Mouse (Mus musculus): ENCODE measurements around the gene Aaas. TPM values are rescaled to one million over a fixed set of nuclear protein-coding genes. Genes with fewer than 3 reads are reported as not detected.

The Aaas gene
- polyA plus RNA-seq, 1 experiment from 2014 or later: 65.9 TPM

DNA sequence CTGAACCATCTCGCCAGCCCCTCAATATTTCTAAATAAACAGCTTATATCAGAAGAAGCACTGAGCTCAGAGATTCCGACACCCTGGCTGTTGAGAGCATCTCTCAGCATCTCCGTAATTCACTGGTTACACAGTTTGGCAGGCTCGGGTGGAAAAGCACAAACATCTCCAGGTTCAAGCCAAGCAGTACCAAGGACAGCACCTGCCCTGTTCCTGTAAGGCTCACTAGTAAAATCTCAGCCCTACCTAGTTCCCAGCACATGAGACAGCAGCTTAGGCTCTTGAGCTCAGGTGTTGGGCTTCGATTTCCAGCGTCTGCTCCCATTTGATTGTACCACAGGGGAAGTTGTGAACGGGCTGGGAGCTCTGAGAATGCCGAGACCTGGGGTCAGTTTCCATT is 15.3 kb downstream of the Aaas start:
- WGBS: 91% methylated on average over 8 of the region's 8 CpGs
- DNase-seq (ENCODE audit: low spot score): no peak
- H3K4me2 ChIP-seq (replicated peaks; ENCODE audit: low read depth, low read length): no peak overlapping the region
- no peaks in the 10 kb centered on the region for H3K9me3 ChIP-seq (ENCODE audit: control insufficient read depth, low read length)
- ATAC-seq (ENCODE audit: low FRiP score): no peak
- no peak overlapping the region for H3K27ac ChIP-seq (ENCODE audit: low read depth, low read length)
- no peak overlapping the region for H3K4me3 ChIP-seq (ENCODE audit: low read depth, low read length)
- no peak overlapping the region for H3K9ac ChIP-seq (ENCODE audit: low read depth, low read length)
- no peaks in the 10 kb centered on the region for H3K27me3 ChIP-seq (ENCODE audit: control insufficient read depth, insufficient read depth, low read length)
- H3K4me1 ChIP-seq (replicated peaks; ENCODE audit: control insufficient read depth, insufficient read depth, low read length): peaks cover 6% of the 10 kb centered on the region
- no peaks in the 10 kb centered on the region for H3K36me3 ChIP-seq (ENCODE audit: control insufficient read depth, insufficient read depth, low read length)

DNA sequence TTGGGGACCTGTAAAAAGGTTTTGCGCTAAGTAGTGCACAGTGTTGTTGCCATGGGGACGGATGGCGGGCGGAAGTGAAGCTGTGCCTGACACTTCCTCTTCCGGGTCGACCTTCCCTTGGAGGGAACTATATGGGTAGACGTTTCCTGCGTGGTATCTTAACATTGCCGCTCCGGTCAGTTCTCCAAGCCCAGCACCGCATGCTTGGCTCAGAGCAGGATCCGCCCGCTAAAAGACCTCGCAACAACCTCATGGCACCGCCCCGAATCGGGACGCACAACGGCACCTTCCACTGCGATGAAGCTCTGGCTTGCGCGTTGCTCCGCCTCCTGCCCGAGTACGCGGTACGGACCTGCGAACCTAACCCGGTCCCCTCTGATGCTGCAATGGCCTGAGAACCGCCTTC is 19.0 kb downstream of the Aaas start, which contains the start of gene Myg1:
Gene Myg1, plus strand, starts transcription at position 100 of the 406 bp plus-strand sequence.
- no peaks in the 10 kb centered on the region for H3K9me3 ChIP-seq (ENCODE audit: control insufficient read depth, low read length)
- peak within 1 kb of the TSS; percentile 72 for H3K4me2 ChIP-seq (replicated peaks; ENCODE audit: low read depth, low read length)
- WGBS: 1% methylated on average over 30 of the region's 30 CpGs

DNA sequence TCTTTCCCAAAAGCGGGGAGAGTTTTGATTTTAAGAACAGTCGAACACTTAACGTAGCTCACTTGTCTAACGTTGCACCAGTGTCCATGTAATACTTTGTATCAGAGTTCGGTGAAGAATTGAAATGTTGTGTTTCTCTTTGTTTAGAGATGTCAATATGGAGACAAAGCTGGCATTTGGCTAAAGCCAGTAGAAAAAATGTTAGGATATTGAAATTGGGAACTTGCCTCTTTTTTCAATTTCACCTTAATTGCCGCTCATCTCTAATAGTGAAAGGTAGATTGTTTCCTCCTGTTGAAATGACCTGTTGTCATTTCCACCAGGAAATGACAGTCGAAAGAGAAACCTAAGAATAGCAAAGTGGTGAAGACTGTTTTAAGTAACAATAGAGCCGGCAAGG is 23.7 kb downstream of the Aaas start:
- no peak overlapping the region for H3K27ac ChIP-seq (ENCODE audit: low read depth, low read length)
- ATAC-seq (ENCODE audit: low FRiP score) (no peak), DNase-seq (ENCODE audit: low spot score) (no peak)
- H3K4me3 ChIP-seq (ENCODE audit: low read depth, low read length): peak overlapping the region; percentile 90
- 74% methylated on average over 8 of the region's 8 CpGs for WGBS
- H3K4me1 ChIP-seq (replicated peaks; ENCODE audit: control insufficient read depth, insufficient read depth, low read length): no peaks in the 10 kb centered on the region; the same call in 1 of the 2 replicates
- H3K4me2 ChIP-seq (replicated peaks; ENCODE audit: low read depth, low read length): peak overlapping the region; percentile 60
- H3K27me3 ChIP-seq (ENCODE audit: control insufficient read depth, insufficient read depth, low read length): no peaks in the 10 kb centered on the region
- no peaks in the 10 kb centered on the region for H3K36me3 ChIP-seq (ENCODE audit: control insufficient read depth, insufficient read depth, low read length)
- peak overlapping the region; percentile 86 for H3K9ac ChIP-seq (ENCODE audit: low read depth, low read length)
- H3K9me3 ChIP-seq (ENCODE audit: control insufficient read depth, low read length): no peaks in the 10 kb centered on the region

More for the DNA sequence above, 19.0 kb downstream of the Aaas start, which contains the start of gene Myg1:
- Histone ChIP-seq H3K4me3 (ENCODE audit: low read depth, low read length) (peak within 1 kb of the TSS; percentile 81), H3K9ac (ENCODE audit: low read depth, low read length) (peak within 1 kb of the TSS; percentile 69), H3K27ac (ENCODE audit: low read depth, low read length) (no peak within 1 kb of the TSS), H3K36me3 (ENCODE audit: control insufficient read depth, insufficient read depth, low read length) (no peaks in the 10 kb centered on the region), H3K4me1 (replicated peaks; ENCODE audit: control insufficient read depth, insufficient read depth, low read length) (peaks cover 6% of the 10 kb centered on the region), H3K27me3 (ENCODE audit: control insufficient read depth, insufficient read depth, low read length) (no peaks in the 10 kb centered on the region)
- ATAC-seq (ENCODE audit: low FRiP score) (peak; percentile 96), DNase-seq (ENCODE audit: low spot score) (peak; percentile 92)

DNA sequence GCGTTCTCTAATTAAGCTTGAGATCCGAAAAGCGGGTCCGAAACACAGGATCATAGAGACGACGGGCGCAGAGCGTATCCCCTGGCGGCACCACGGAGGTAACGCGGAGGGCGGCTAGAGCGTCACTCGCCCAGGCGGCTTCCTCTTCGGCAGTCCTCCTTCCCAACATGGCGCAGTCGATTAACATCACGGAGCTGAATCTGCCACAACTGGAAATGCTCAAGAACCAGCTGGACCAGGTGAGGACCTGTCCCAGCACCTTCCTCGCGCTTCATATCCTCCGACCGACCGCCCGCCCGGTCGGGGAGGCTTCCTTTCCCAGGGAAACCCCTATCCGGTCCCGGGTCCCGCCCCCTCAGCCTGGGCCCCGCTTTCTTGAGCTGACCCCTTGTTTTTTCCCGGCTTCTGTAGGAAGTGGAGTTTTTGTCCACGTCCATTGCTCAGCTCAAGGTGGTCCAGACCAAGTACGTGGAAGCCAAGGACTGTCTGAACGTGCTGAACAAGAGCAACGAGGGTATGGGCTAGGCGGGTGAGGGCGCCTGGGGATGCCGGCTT is 24.5 kb downstream of the Aaas start, which contains the start of gene Pfdn5:
Gene Pfdn5, plus strand, starts transcription at position 95 of the 555 bp plus-strand sequence.
- Histone ChIP-seq H3K9ac (ENCODE audit: low read depth, low read length) (peak within 1 kb of the TSS; percentile 86), H3K4me1 (replicated peaks; ENCODE audit: control insufficient read depth, insufficient read depth, low read length) (no peaks in the 10 kb centered on the region), H3K4me2 (replicated peaks; ENCODE audit: low read depth, low read length) (peak within 1 kb of the TSS; percentile 60), H3K4me3 (ENCODE audit: low read depth, low read length) (peak within 1 kb of the TSS; percentile 90), H3K27me3 (ENCODE audit: control insufficient read depth, insufficient read depth, low read length) (no peaks in the 10 kb centered on the region), H3K36me3 (ENCODE audit: control insufficient read depth, insufficient read depth, low read length) (no peaks in the 10 kb centered on the region), H3K9me3 (ENCODE audit: control insufficient read depth, low read length) (no peaks in the 10 kb centered on the region), H3K27ac (ENCODE audit: low read depth, low read length) (no peak within 1 kb of the TSS)
- peak; percentile 85 for DNase-seq (ENCODE audit: low spot score)
- under 1% methylated on average over 40 of the region's 40 CpGs for whole genome bisulfite sequencing
- peak; percentile 81 for ATAC-seq (ENCODE audit: low FRiP score)

DNA sequence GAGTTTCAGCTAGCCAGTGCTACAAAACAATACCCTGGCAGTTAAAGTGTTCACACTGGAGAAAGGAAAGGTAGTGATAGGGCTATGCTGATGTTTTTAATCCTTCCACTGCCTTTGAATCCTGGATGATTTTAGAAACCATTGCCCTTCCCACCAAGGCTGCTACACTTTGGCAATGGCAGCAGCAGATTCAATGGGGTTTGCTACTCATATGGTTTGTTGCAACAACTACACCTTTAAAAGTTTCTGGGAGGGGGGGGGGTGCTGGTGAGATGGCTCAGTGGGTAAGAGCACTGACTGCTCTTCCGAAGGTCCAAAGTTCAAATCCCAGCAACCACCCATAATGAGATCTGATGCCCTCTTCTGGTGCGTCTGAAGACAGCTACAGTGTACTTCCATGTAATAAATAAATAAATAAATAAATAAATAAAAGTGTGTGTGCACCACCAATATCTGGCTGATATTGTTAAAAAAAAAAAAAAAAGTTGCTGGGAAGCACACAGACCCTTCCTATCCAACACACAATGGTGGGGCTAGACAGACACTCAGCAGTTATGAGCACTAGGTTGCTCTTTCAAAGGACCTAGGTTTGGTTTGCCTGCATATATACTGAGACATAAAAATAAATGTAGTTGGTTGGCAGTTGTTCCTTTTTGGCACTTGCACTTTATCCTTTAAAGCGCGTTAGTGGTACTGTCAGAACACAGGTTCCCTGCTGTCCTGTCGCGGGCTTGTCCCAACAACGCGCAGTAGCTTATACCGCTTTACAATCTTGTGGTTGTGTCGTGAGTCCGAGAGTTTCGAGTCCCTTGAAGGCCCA is 25.7 kb downstream of the Aaas start:
- no peaks in the 10 kb centered on the region for H3K27me3 ChIP-seq (ENCODE audit: control insufficient read depth, insufficient read depth, low read length)
- H3K4me3 ChIP-seq (ENCODE audit: low read depth, low read length): no peak overlapping the region
- H3K4me2 ChIP-seq (replicated peaks; ENCODE audit: low read depth, low read length): no peak overlapping the region
- no peak for ATAC-seq (ENCODE audit: low FRiP score)
- 0 out of 2 replicates have a peak, but pooled peaks cover 2% of the 10 kb centered on the region for H3K36me3 ChIP-seq (ENCODE audit: control insufficient read depth, insufficient read depth, low read length)
- no peak overlapping the region for H3K27ac ChIP-seq (ENCODE audit: low read depth, low read length)
- H3K4me1 ChIP-seq (replicated peaks; ENCODE audit: control insufficient read depth, insufficient read depth, low read length): no peaks in the 10 kb centered on the region
- H3K9me3 ChIP-seq (ENCODE audit: control insufficient read depth, low read length): no peaks in the 10 kb centered on the region
- WGBS: 85% methylated on average over 12 of the region's 12 CpGs
- no peak overlapping the region for H3K9ac ChIP-seq (ENCODE audit: low read depth, low read length)
- no peak for DNase-seq (ENCODE audit: low spot score)

DNA sequence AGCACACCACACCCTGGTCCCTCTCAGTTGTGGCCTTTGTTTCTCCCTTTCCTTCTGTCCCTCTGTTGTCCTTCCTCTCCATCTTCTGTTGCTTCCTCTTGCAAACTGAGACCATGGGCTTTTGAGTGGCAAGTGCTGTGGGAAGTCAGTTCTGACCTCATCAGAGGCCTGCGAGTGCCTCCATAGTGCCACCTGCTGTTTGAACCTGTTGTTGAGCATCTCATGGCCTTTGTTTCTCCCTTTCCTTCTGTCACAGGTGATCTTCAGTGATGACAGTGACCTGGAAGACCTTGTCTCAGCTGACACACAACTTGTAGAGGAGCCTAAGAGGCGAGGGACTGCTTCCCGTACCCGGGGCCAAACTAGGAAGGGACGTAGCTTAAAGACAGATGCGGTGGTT is 34.3 kb downstream of the Aaas start:
- Histone ChIP-seq H3K9me3 (ENCODE audit: control insufficient read depth, low read length) (no peaks in the 10 kb centered on the region), H3K4me1 (replicated peaks; ENCODE audit: control insufficient read depth, insufficient read depth, low read length) (no peaks in the 10 kb centered on the region), H3K27ac (ENCODE audit: low read depth, low read length) (no peak overlapping the region), H3K9ac (ENCODE audit: low read depth, low read length) (no peak overlapping the region), H3K4me2 (replicated peaks; ENCODE audit: low read depth, low read length) (no peak overlapping the region), H3K27me3 (ENCODE audit: control insufficient read depth, insufficient read depth, low read length) (no peaks in the 10 kb centered on the region), H3K4me3 (ENCODE audit: low read depth, low read length) (no peak overlapping the region), H3K36me3 (ENCODE audit: control insufficient read depth, insufficient read depth, low read length) (peaks cover 10% of the 10 kb centered on the region; the same call in 1 of the 2 replicates)
- WGBS: 88% methylated on average over 6 of the region's 6 CpGs
- no peak for ATAC-seq (ENCODE audit: low FRiP score)
- peak; percentile 70 for DNase-seq (ENCODE audit: low spot score)

DNA sequence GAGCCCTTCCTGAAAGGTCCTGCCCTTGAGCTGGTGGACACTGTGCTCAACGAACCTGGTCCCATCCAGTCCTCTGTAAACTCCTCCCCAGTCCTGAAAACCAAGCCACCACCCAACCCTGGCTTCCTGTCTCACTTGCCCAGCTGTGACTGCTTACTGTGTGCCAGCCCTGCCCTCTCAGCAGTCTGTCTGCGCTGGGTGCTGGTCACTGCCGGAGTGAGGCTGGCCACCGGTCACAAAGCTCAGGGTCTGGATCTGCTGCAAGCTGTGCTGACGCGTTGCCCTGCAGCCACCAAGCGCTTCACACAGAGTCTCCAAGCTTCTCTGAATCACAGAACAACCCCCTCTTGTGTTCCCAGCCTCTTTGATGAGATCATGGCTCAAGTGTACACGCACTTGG is 35.3 kb downstream of the Aaas start:
- DNase-seq (ENCODE audit: low spot score): no peak
- H3K9ac ChIP-seq (ENCODE audit: low read depth, low read length): no peak overlapping the region
- no peak for ATAC-seq (ENCODE audit: low FRiP score)
- no peaks in the 10 kb centered on the region for H3K4me1 ChIP-seq (replicated peaks; ENCODE audit: control insufficient read depth, insufficient read depth, low read length)
- no peak overlapping the region for H3K4me2 ChIP-seq (replicated peaks; ENCODE audit: low read depth, low read length)
- H3K9me3 ChIP-seq (ENCODE audit: control insufficient read depth, low read length): no peaks in the 10 kb centered on the region
- H3K27me3 ChIP-seq (ENCODE audit: control insufficient read depth, insufficient read depth, low read length): no peaks in the 10 kb centered on the region
- H3K36me3 ChIP-seq (ENCODE audit: control insufficient read depth, insufficient read depth, low read length): peaks cover 10% of the 10 kb centered on the region; the same call in 1 of the 2 replicates
- no peak overlapping the region for H3K27ac ChIP-seq (ENCODE audit: low read depth, low read length)
- 95% methylated on average over 8 of the region's 8 CpGs for WGBS
- no peak overlapping the region for H3K4me3 ChIP-seq (ENCODE audit: low read depth, low read length)

DNA sequence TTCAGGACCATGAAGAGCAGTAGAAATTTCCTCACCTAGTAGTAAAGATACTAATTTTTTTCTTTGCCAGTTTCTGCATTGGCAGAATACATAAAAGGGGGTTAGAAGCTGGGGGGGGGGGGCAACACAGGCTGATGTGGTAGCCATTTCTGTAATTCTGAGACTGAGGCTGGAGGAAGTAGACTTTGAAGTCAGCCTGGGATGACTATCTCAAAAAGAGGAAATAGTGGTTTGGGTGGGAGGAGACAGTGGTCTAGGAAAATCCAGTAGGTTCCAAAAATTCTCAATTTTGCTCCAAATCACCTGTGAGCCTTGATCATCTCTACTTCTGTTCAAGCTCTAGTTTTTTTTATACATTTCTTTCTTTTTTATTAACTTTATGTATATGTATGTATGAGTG is 39.1 kb downstream of the Aaas start:
- Histone ChIP-seq H3K36me3 (ENCODE audit: control insufficient read depth, insufficient read depth, low read length) (peaks cover 11% of the 10 kb centered on the region), H3K27ac (ENCODE audit: low read depth, low read length) (no peak overlapping the region), H3K9me3 (ENCODE audit: control insufficient read depth, low read length) (no peaks in the 10 kb centered on the region), H3K4me2 (replicated peaks; ENCODE audit: low read depth, low read length) (no peak overlapping the region), H3K9ac (ENCODE audit: low read depth, low read length) (no peak overlapping the region), H3K4me1 (replicated peaks; ENCODE audit: control insufficient read depth, insufficient read depth, low read length) (no peaks in the 10 kb centered on the region), H3K27me3 (ENCODE audit: control insufficient read depth, insufficient read depth, low read length) (no peaks in the 10 kb centered on the region), H3K4me3 (ENCODE audit: low read depth, low read length) (no peak overlapping the region)
- DNase-seq (ENCODE audit: low spot score) (no peak), ATAC-seq (ENCODE audit: low FRiP score) (no peak)
